Mouse (Mus musculus) heart, embryonic 12.5 days (tissue): ENCODE results near the gene Nrxn1. TPM values are rescaled to one million over a fixed set of nuclear protein-coding genes. Genes with fewer than 3 reads are reported as not detected.
A peak's percentile ranks its signal among the peaks of the same experiment; 100 is the strongest.

Experiments
- ATAC-seq: fragments of 200-750 bp; cut with Nextera tagmentation; 2 replicates; pipeline ENCODE4 v1.8.0; 2017; ENCODE audit warnings: moderate TSS enrichment, moderate library complexity; ENCODE audit not compliant: insufficient number of reproducible peaks, low FRiP score
- H3K27ac ChIP-seq: fragments of 300-500 bp; sonication (generic); 2 replicates; pipeline ENCODE4 v1.5.1; 2016; ENCODE audit warnings: mild to moderate bottlenecking, moderate library complexity; ENCODE audit not compliant: poor library complexity, severe bottlenecking
- H3K27me3 ChIP-seq: fragments of 300-500 bp; sonication (generic); replicated peaks from 2 replicates; pipeline ENCODE4 v1.6.1; 2016; ENCODE audit warnings: mild to moderate bottlenecking, moderate library complexity
- H3K36me3 ChIP-seq: fragments of 300-500 bp; sonication (generic); 2 replicates; pipeline ENCODE4 v1.6.1; 2016; ENCODE audit warnings: mild to moderate bottlenecking, moderate library complexity
- H3K4me1 ChIP-seq: fragments of 300-500 bp; sonication (generic); replicated peaks from 2 replicates; pipeline ENCODE4 v1.6.1; 2016; ENCODE audit warnings: mild to moderate bottlenecking
- H3K4me2 ChIP-seq: fragments of 300-500 bp; sonication (generic); 2 replicates; pipeline ENCODE4 v1.6.1; 2016; ENCODE audit warnings: mild to moderate bottlenecking, moderate library complexity
- H3K4me3 ChIP-seq: fragments of 300-500 bp; sonication (generic); 2 replicates; pipeline ENCODE4 v1.5.1; 2016; ENCODE audit warnings: mild to moderate bottlenecking
- H3K9ac ChIP-seq: fragments of 300-500 bp; sonication (generic); 2 replicates; pipeline ENCODE4 v1.6.1; 2016; ENCODE audit warnings: mild to moderate bottlenecking, moderate library complexity
- H3K9me3 ChIP-seq: fragments of 300-500 bp; sonication (generic); replicated peaks from 2 replicates; pipeline ENCODE4 v1.6.1; 2016; ENCODE audit warnings: mild to moderate bottlenecking, moderate library complexity
- WGBS: fragments of 180-500 bp; shearing (Covaris S2); methylation state at CpG from one replicate; pipeline ENCODE4 v1.1.7; 2016; 5-methylcytosine and 5-hydroxymethylcytosine counted together
- microRNA-seq: library from miRNA; unstranded; fragments of <30 nt; microRNA quantifications from one replicate; pipeline ENCODE4, GENCODE M21; 2017
- polyA plus RNA-seq: library from polyadenylated mRNA; unstranded; fragments of >200 nt; fragmentation: Nextera tagmentation; extraction: Ambion mirVana; gene quantifications from 2 replicates; pipeline ENCODE4 v1.2.1, GENCODE M21; 2016

Gene Nrxn1
- polyA plus RNA-seq, 1 experiment from 2014 or later = 1.6 TPM

- no peak overlapping the region for H3K4me3 ChIP-seq
- H3K4me2 ChIP-seq = no peak overlapping the region
- H3K9ac ChIP-seq = no peak overlapping the region
- 79% methylated on average over 7 of the region's 7 CpGs for WGBS
- H3K36me3 ChIP-seq = no peaks in the 10 kb centered on the region
- H3K27me3 ChIP-seq = no peaks in the 10 kb centered on the region
- no peak overlapping the region for H3K27ac ChIP-seq
- H3K4me1 ChIP-seq = no peaks in the 10 kb centered on the region
- ATAC-seq = no peak
- H3K9me3 ChIP-seq = no peaks in the 10 kb centered on the region
Measured at GRCm38 (mm10) chr17:90059320-90060111, 1033.4 kb downstream of the Nrxn1 start.

DNA sequence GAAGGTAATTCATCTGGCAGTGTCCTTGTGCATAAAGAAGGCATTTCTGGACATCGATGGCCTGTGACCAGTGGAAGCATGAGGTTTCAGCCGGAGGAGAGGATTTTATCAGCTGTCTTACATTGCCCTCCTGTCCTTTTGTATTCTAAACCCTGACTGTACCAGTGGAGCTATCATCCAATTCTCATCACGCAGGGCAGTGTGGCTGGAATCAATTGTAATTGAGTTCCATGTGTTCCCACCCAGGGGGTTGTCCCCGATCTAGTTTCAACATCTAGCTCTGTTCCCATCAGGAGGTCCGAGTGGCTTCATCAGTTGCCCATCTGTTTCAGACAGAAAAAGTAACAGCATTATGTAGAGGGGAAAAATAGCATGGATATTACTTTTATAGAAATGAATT lies 1038.6 kb downstream of the Nrxn1 start:
- ATAC-seq = no peak
- WGBS = 53% methylated on average over 5 of the region's 5 CpGs
- no peak overlapping the region for H3K4me3 ChIP-seq
- H3K4me2 ChIP-seq = no peak overlapping the region
- H3K4me1 ChIP-seq = no peaks in the 10 kb centered on the region
- no peaks in the 10 kb centered on the region for H3K9me3 ChIP-seq
- no peaks in the 10 kb centered on the region for H3K27me3 ChIP-seq
- no peak overlapping the region for H3K9ac ChIP-seq
- H3K27ac ChIP-seq = no peak overlapping the region
- H3K36me3 ChIP-seq = no peaks in the 10 kb centered on the region

DNA sequence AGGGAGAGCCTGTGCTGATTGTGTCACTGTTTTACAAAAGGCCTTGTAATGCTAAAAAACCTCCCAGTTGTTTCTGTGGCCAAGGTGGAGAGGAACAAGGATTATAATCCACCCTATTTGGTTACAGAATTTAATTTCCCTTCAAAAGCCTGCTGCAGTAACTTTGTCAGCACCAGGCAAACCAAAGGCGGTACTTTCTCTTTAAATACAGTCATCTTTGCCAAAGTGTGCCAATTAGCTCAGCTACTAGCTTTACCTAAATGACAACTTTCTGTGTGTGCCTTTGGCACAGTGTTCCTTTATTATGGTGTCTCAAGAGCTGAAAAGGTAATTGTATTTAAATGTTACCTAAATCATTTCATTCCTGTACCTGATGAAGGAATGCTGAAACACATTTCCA lies 1053.6 kb downstream of the Nrxn1 start:
- no peak overlapping the region for H3K9ac ChIP-seq
- H3K4me2 ChIP-seq = no peak overlapping the region
- no peak overlapping the region for H3K27ac ChIP-seq
- H3K36me3 ChIP-seq = no peaks in the 10 kb centered on the region
- H3K4me1 ChIP-seq = no peaks in the 10 kb centered on the region
- WGBS = 60% methylated on average over 1 of the region's 1 CpGs
- H3K27me3 ChIP-seq = no peaks in the 10 kb centered on the region
- H3K9me3 ChIP-seq = no peaks in the 10 kb centered on the region
- no peak for ATAC-seq
- no peak overlapping the region for H3K4me3 ChIP-seq

GRCm38 (mm10) chr17:90032416-90032815 lies 1060.5 kb downstream of the Nrxn1 start:
- Histone ChIP-seq H3K9me3 (no peaks in the 10 kb centered on the region), H3K9ac (no peak overlapping the region), H3K4me3 (no peak overlapping the region), H3K27me3 (no peaks in the 10 kb centered on the region), H3K27ac (no peak overlapping the region), H3K4me1 (no peaks in the 10 kb centered on the region), H3K36me3 (no peaks in the 10 kb centered on the region), H3K4me2 (no peak overlapping the region)
- ATAC-seq = no peak
- 67% methylated on average over 2 of the region's 2 CpGs for WGBS

DNA sequence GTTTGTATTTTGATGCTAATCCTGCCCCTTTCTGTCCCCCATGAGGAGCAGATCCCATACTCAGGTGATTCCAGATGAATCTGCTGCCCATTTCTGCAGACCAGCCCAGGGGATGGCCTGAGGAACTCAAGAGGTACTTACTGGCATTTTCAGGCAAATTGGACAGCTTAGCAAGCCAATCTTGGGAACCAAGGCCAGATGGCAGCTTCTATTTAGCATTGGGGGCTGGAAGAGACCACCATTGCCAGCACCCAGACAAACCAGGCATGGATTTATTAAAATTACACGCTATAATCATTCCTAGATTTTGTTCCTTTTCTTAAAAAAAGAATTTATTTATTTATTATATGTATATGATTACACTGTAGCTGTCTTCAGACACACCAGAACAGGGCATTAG lies 1076.2 kb downstream of the Nrxn1 start:
- Histone ChIP-seq H3K9me3 (peaks cover 9% of the 10 kb centered on the region; the same call in 1 of the 2 replicates), H3K4me2 (no peak overlapping the region), H3K4me3 (no peak overlapping the region), H3K9ac (no peak overlapping the region), H3K36me3 (no peaks in the 10 kb centered on the region), H3K4me1 (no peaks in the 10 kb centered on the region), H3K27me3 (no peaks in the 10 kb centered on the region), H3K27ac (no peak overlapping the region)
- 71% methylated on average over 1 of the region's 1 CpGs for WGBS
- no peak for ATAC-seq

GRCm38 (mm10) chr17:90011761-90012160 lies 1081.1 kb downstream of the Nrxn1 start:
- Histone ChIP-seq H3K9ac (no peak overlapping the region), H3K9me3 (peaks cover 15% of the 10 kb centered on the region; the same call in 1 of the 2 replicates), H3K36me3 (no peaks in the 10 kb centered on the region), H3K27ac (no peak overlapping the region), H3K4me2 (no peak overlapping the region), H3K4me3 (no peak overlapping the region), H3K27me3 (no peaks in the 10 kb centered on the region), H3K4me1 (peaks cover 8% of the 10 kb centered on the region)
- ATAC-seq = no peak
- 91% methylated on average over 1 of the region's 1 CpGs for WGBS

- no peak overlapping the region for H3K4me3 ChIP-seq
- peaks cover 8% of the 10 kb centered on the region for H3K4me1 ChIP-seq
- no peaks in the 10 kb centered on the region for H3K27me3 ChIP-seq
- no peak overlapping the region for H3K9ac ChIP-seq
- H3K4me2 ChIP-seq = peak overlapping the region; percentile 49
- 21% methylated on average over 5 of the region's 5 CpGs for WGBS
- H3K36me3 ChIP-seq = no peaks in the 10 kb centered on the region
- H3K9me3 ChIP-seq = peaks cover 9% of the 10 kb centered on the region; the same call in 1 of the 2 replicates
- H3K27ac ChIP-seq = peak overlapping the region; percentile 44; the same call in 1 of the 2 replicates
- peak; percentile 73; the same call in 1 of the 2 replicates for ATAC-seq
Measured at GRCm38 (mm10) chr17:90007438-90008109, 1085.3 kb downstream of the Nrxn1 start.

- Histone ChIP-seq H3K36me3 (no peaks in the 10 kb centered on the region), H3K4me2 (no peak overlapping the region)
Measured at GRCm38 (mm10) chr17:89990651-89991050, 1102.2 kb downstream of the Nrxn1 start.

More at GRCm38 (mm10) chr17:89990651-89991050, 1102.2 kb downstream of the Nrxn1 start:
- Histone ChIP-seq H3K9me3 (no peaks in the 10 kb centered on the region), H3K27me3 (no peaks in the 10 kb centered on the region), H3K4me3 (no peak overlapping the region), H3K4me1 (no peaks in the 10 kb centered on the region), H3K9ac (no peak overlapping the region), H3K27ac (no peak overlapping the region)
- no peak for ATAC-seq
- 67% methylated on average over 4 of the region's 4 CpGs for WGBS

Small RNA genes lying within 50 kb of the gene (microRNA-seq; reads per million reads assigned to microRNA genes)
- gene Gm24510 (not detected), gene Gm27475 (not detected), gene Gm47307 (not detected)
